Mouse (Mus musculus): Measurements from ENCODE around the gene Rps15a. TPM values are rescaled to one million over a fixed set of nuclear protein-coding genes. Genes with fewer than 3 reads are reported as not detected.

Rps15a gene
- polyA plus RNA-seq (2012; ENCODE audit: low replicate concordance): 17.2 and 53.8 TPM in 2 replicates

GRCm38 (mm10) chr7:118115877-118116568 lies at the start of gene Rps15a:
TSS of gene Rps15a (minus strand) at chr7:118116188.

GRCm38 (mm10) chr7:118129430-118130041 lies 13.5 kb upstream of the Rps15a start, which contains the start of gene Arl6ip1:
TSS of gene Arl6ip1 (minus strand) at chr7:118129662.

Other genes starting within 250 kb of the Rps15a start
- gene Arl6ip1, start 13.5 kb upstream of the Rps15a start, polyA plus RNA-seq (2012; ENCODE audit: low replicate concordance): 5.9 and 56.7 TPM in 2 replicates
- gene Smg1, start 127.5 kb upstream of the Rps15a start, polyA plus RNA-seq (2012; ENCODE audit: low replicate concordance): 25.1 and 162 TPM in 2 replicates